Mouse (Mus musculus) olfactory bulb, adult 2 months (tissue): ENCODE data around the gene M1ap. TPM values are rescaled to one million over a fixed set of nuclear protein-coding genes. Genes with fewer than 3 reads are reported as not detected.
A peak's percentile ranks its signal among the peaks of the same experiment; 100 is the strongest.

Experiments used
- H3K27ac ChIP-seq: fragments of 200-500 bp; 2 replicates; pipeline ENCODE4 v1.5.1; 2012; ENCODE audit warnings: low read depth, low read length; ENCODE audit not compliant: insufficient read depth
- H3K4me1 ChIP-seq: fragments of 200-500 bp; 2 replicates; pipeline ENCODE4 v1.6.1; 2012; ENCODE audit warnings: low read length; ENCODE audit not compliant: control insufficient read depth, insufficient read depth
- H3K4me3 ChIP-seq: fragments of 200-500 bp; 2 replicates; pipeline ENCODE4 v1.5.1; 2012; ENCODE audit warnings: mild to moderate bottlenecking, low read depth, low read length, moderate library complexity; ENCODE audit not compliant: insufficient read depth
- CTCF ChIP-seq: fragments of 200-500 bp; IDR thresholded peaks from 2 replicates; pipeline ENCODE4 v1.5.1; 2012; ENCODE audit warnings: low read depth, mild to moderate bottlenecking, low read length, moderate library complexity; ENCODE audit not compliant: insufficient read depth
- POLR2A ChIP-seq: fragments of 200-500 bp; IDR thresholded peaks from 2 replicates; pipeline ENCODE4 v1.6.1; 2012; ENCODE audit warnings: mild to moderate bottlenecking, low read depth, low read length, moderate library complexity; ENCODE audit not compliant: insufficient read depth
- WGBS: fragments of 180-500 bp; shearing (Covaris S2); methylation state at CpG from one replicate; pipeline ENCODE4 v1.1.7; 2018; 5-methylcytosine and 5-hydroxymethylcytosine counted together
- polyA plus RNA-seq: library from polyadenylated mRNA; stranded (reverse); fragments of >200 nt; gene quantifications from 2 replicates; pipeline ENCODE4 v1.2.4, GENCODE M21; 2012; ENCODE audit warnings: low replicate concordance; ENCODE audit not compliant: missing spikeins, insufficient read depth, insufficient read length

The M1ap gene
- polyA plus RNA-seq, 1 experiment, result not detected

DNA sequence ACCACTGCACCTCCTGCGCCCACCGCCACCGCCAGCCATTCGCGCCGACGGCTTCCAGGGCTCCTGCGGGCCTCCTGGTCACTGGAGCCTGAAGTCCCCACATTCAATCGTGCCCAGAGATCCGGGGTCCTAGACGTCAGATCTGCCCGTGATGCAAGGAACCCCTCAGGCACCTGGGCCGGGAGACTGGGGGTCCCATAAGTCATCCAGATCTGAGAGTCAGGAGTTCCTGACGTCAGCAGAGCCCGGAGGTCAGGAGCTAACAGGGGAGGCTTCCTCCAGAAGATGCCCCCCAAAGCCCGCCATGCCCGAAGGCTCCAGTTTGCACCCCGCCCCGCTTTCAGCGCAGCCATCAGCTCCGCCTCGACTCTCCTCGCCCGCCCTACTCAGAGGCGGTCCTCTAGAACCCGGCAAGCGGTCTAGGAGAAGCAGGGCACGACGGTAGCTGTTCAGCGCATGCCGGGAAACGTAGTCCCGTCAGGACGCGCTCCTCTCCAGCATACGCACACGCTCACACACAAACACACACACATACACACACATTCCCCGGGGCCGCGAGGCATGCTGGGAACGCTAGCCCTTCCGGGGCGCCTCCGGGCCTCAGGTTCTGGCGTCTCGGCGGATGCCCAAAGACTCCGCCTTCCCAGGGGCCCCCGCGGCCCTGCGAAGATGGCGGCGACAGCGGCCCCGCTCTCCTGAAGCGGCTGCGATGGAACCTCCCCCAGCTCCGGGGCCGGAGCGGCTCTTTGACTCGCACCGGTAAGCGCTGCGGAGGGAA lies 107.6 kb downstream of the M1ap start, which contains the start of gene Aup1:
Gene Aup1, plus strand, starts transcription at position 448 of the 778 bp plus-strand sequence.
- TF ChIP-seq POLR2A (peak; percentile 64; the same call in 1 of the 2 replicates), CTCF (no peak)
- under 1% methylated on average over 64 of the region's 64 CpGs for WGBS
- peaks cover 20% of the 10 kb centered on the region for H3K4me1 ChIP-seq
- H3K27ac ChIP-seq, result peak within 1 kb of the TSS; percentile 63
- peak within 1 kb of the TSS; percentile 82 for H3K4me3 ChIP-seq

DNA sequence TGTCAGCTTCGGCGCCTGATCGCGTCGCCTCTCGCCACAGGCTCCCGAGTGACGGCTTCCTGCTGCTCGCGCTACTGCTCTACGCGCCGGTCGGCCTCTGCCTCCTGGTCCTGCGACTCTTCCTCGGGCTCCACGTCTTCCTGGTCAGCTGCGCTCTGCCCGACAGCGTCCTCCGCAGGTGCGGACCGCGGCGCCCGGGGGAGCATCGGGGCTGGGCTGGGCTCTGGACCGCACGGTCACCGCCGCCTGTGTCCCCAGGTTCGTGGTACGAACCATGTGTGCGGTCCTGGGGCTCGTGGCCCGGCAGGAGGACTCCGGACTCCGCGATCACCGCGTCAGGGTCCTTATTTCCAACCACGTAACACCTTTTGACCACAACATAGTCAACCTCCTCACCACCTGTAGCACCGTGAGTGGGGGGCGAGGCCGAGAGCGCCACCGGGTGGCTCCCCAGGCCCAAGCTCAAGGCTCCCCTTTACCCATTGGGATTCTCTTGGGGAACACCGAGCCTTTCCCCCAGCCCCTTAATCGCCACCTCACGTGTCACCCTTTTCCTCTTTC lies 108.2 kb downstream of the M1ap start, which contains the start of gene Htra2:
Gene Htra2, minus strand, starts transcription at position 403 of the 561 bp plus-strand sequence.
- TF ChIP-seq CTCF, result peak; percentile 15; the same call in 1 of the 2 replicates
- no peak for TF ChIP-seq POLR2A
- under 1% methylated on average over 50 of the region's 50 CpGs for WGBS
- peaks cover 20% of the 10 kb centered on the region for H3K4me1 ChIP-seq
- peak within 1 kb of the TSS; percentile 63 for H3K27ac ChIP-seq
- peak within 1 kb of the TSS; percentile 82 for H3K4me3 ChIP-seq

DNA sequence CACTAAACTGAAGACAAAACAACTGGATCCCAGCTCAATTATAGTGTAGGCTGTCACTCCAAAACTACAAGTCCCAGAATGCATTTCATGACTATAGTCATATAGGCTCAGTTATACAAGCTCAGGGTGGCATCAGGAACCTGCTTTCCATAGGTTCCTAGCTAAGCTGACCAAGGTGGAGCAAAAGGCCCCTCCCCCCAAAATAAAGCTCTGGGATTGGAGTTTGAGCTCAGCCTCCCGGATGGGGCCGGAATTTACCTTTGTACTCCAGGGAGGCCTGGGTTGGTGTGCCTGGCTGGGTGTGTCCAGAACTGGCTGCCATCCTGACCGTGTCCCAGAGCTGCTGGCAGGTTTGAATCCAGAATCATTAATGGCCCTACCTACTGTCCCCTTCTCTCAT lies 111.1 kb downstream of the M1ap start, which contains the start of gene Dqx1:
Gene Dqx1, plus strand, starts transcription at position 55 of the 400 bp plus-strand sequence.
- Histone ChIP-seq H3K4me1 (peaks cover 18% of the 10 kb centered on the region), H3K27ac (no peak within 1 kb of the TSS), H3K4me3 (no peak within 1 kb of the TSS)
- 47% methylated on average over 3 of the region's 3 CpGs for WGBS
- no peak for TF ChIP-seq POLR2A
- TF ChIP-seq CTCF, result no peak

DNA sequence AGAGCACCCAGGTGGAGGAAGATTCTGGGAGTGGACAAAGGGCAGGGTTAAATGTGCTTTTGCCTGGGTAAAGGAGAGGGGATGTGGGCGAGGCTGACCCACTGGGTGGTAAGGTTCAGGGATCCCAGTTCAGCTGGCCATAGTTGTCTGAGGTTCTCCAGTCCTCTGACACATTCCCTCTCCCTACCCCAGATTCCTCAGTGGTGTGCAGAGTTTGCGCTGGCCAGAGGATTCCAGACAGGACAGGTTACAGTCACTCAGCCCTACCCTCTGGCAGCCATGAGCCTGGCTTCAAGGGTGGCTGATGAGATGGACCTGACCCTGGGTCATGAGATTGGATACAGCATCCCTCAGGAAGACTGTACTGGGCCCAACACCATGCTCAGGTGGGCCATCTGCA lies 112.0 kb downstream of the M1ap start:
- WGBS, result 82% methylated on average over 2 of the region's 2 CpGs
- H3K27ac ChIP-seq, result no peak overlapping the region
- no peak overlapping the region for H3K4me3 ChIP-seq
- no peak for TF ChIP-seq CTCF
- no peak for TF ChIP-seq POLR2A
- peaks cover 10% of the 10 kb centered on the region for H3K4me1 ChIP-seq

DNA sequence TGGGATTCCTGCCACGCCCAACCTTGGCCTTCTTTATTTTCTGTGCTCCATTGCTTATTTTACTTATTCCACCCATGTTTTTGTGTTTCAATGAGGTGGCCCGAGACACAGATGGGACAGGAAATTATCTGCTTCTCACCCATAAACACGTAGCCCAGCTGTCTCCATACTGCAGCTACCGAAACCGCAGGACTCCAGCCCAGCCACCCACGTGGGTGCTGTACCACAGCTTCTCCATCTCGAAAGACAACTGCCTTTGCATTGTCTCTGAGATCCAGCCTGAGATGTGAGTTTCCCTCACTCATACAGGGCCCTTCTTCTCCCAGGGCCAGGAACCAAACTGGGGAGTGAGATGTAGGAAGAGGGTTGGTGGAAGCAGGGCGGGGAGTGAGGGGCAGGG lies 119.3 kb downstream of the M1ap start:
- no peak overlapping the region for H3K27ac ChIP-seq
- WGBS, result 34% methylated on average over 8 of the region's 8 CpGs
- no peak overlapping the region for H3K4me3 ChIP-seq
- peaks cover 8% of the 10 kb centered on the region for H3K4me1 ChIP-seq
- TF ChIP-seq CTCF, result no peak

DNA sequence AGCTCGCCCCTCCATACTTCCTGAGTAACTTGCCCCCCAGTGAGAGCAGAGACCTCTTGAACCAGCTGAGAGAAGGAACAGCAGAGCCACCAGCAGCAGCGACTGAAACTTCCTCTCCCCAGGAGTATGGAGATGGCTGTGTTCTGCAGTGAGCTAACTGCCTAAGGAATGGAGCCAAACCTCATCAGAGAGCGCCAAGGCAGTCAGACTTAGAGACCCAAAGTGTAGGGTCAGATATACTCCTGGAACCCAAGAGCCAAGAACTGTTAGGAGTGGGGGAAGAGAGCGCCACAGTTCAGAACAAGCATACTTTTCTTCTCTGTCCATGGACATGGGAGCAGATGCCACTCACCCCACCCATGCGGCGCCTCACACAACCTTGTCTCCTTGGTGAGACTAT lies 119.7 kb downstream of the M1ap start:
- peaks cover 8% of the 10 kb centered on the region for H3K4me1 ChIP-seq
- TF ChIP-seq POLR2A (no peak), CTCF (no peak)
- 33% methylated on average over 6 of the region's 6 CpGs for WGBS
- no peak overlapping the region for H3K4me3 ChIP-seq
- no peak overlapping the region for H3K27ac ChIP-seq

DNA sequence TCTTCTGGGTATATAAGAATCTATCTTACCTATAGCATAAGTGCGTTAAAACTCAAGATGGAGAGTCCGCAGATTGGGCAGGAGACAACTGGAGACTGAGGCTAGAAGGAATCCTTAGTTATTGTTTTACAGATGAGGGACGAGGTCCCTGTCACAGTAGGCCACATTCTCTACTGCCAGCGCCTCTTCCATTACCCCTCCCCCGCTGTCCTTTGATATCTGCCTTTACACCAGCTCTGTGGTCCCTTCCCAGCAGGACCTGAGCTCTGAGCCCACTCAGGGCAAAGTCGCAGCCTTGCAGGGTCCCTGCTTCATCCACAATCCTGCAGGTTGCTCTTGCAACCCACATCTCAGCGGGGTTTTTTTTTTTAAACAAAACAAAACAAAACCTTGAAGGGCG lies 121.5 kb downstream of the M1ap start:
- 11% methylated on average over 8 of the region's 8 CpGs for WGBS
- Histone ChIP-seq H3K27ac (no peak overlapping the region), H3K4me1 (peaks cover 8% of the 10 kb centered on the region), H3K4me3 (no peak overlapping the region)
- TF ChIP-seq POLR2A (no peak), CTCF (no peak)

DNA sequence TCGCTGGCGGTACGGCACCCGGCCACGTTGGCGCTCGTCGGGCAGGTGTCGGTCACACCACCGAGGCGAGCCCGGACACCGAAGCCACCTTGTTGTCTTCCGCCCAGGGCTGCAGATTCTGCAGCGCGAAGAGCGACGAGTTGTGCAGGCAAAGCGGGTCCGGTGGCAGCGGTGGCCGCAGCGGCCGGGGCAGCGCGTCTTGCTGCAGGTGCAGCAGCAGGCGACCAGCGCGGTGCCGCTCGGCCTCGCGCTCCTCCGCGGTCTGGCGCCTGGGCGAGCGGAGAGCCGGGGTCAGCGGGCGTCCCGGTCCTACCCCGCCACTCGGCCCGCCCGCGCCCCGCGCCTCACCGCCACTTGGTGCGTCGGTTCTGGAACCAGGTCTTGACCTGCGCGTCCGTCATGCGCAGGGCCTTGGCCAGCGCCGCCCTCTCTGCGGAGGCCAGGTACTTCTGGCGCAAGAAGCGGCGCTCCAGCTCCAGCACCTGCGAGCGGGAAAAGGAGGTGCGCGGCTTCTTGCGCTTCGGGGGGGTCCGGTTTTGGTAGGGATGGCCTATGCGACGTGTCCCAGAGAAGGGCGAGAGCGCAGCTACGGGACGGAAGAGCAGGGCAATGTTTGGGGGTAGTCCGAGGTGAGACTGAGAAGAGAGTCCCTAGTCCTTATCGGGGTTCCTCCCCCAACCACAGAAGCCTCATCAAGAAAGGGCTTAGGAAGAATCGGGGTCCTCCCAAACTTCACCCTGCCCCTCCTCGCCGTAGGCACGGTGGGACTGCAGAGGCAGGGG lies 122.2 kb downstream of the M1ap start:
- TF ChIP-seq POLR2A (no peak), CTCF (no peak)
- H3K4me1 ChIP-seq, result peaks cover 8% of the 10 kb centered on the region
- WGBS, result 1% methylated on average over 81 of the region's 81 CpGs
- no peak overlapping the region for H3K27ac ChIP-seq
- no peak overlapping the region for H3K4me3 ChIP-seq
